Mouse (Mus musculus) heart, embryonic 11.5 days (tissue): ENCODE data around the gene Tspan12. TPM values are rescaled to one million over a fixed set of nuclear protein-coding genes. Genes with fewer than 3 reads are reported as not detected.

Experiments used
- ATAC-seq: fragments of 200-750 bp; cut with Nextera tagmentation; replicated peaks from 2 replicates; pipeline ENCODE4 v1.8.0; 2017; ENCODE audit warnings: moderate library complexity; ENCODE audit not compliant: insufficient number of reproducible peaks, low FRiP score, low TSS enrichment
- H3K27ac ChIP-seq: fragments of 300-500 bp; sonication (generic); 2 replicates; pipeline ENCODE4 v1.5.1; 2014; ENCODE audit warnings: mild to moderate bottlenecking, low read depth, low read length
- H3K27me3 ChIP-seq: fragments of 300-500 bp; sonication (generic); 2 replicates; pipeline ENCODE4 v1.6.1; 2014; ENCODE audit warnings: mild to moderate bottlenecking, low read length, mixed read lengths; ENCODE audit not compliant: control insufficient read depth, insufficient read depth
- H3K36me3 ChIP-seq: fragments of 300-500 bp; sonication (generic); 2 replicates; pipeline ENCODE4 v1.6.1; 2014; ENCODE audit warnings: mild to moderate bottlenecking, low read length, moderate library complexity, mixed read lengths; ENCODE audit not compliant: control insufficient read depth, insufficient read depth
- H3K4me1 ChIP-seq: fragments of 300-500 bp; sonication (generic); 2 replicates; pipeline ENCODE4 v1.6.1; 2014; ENCODE audit warnings: low read length; ENCODE audit not compliant: control insufficient read depth, insufficient read depth
- H3K4me2 ChIP-seq: fragments of 300-500 bp; sonication (generic); 2 replicates; pipeline ENCODE4 v1.6.1; 2014; ENCODE audit warnings: mild to moderate bottlenecking, moderate library complexity
- H3K4me3 ChIP-seq: fragments of 300-500 bp; sonication (generic); 2 replicates; pipeline ENCODE4 v1.5.1; 2014; ENCODE audit warnings: low read depth, low read length
- H3K9ac ChIP-seq: fragments of 300-500 bp; sonication (generic); 2 replicates; pipeline ENCODE4 v1.6.1; 2014; ENCODE audit warnings: mild to moderate bottlenecking, low read depth, low read length, moderate library complexity
- H3K9me3 ChIP-seq: fragments of 300-500 bp; sonication (generic); replicated peaks from 2 replicates; pipeline ENCODE4 v1.6.1; 2016; ENCODE audit warnings: low read length; ENCODE audit not compliant: control insufficient read depth
- WGBS: fragments of 180-500 bp; shearing (Covaris S2); extraction: QIAGEN DNeasy Blood & Tissue Kit; methylation state at CpG from one replicate; pipeline ENCODE4 v1.1.7; 2014; ENCODE audit not compliant: insufficient replicate concordance; 5-methylcytosine and 5-hydroxymethylcytosine counted together
- polyA plus RNA-seq: library from polyadenylated mRNA; unstranded; fragments of >200 nt; fragmentation: Nextera tagmentation; extraction: Ambion mirVana; gene quantifications from 2 replicates; pipeline ENCODE4 v1.2.1, GENCODE M21; 2014

The Tspan12 gene
- polyA plus RNA-seq, 1 experiment from 2014 or later = 70.1 TPM

DNA sequence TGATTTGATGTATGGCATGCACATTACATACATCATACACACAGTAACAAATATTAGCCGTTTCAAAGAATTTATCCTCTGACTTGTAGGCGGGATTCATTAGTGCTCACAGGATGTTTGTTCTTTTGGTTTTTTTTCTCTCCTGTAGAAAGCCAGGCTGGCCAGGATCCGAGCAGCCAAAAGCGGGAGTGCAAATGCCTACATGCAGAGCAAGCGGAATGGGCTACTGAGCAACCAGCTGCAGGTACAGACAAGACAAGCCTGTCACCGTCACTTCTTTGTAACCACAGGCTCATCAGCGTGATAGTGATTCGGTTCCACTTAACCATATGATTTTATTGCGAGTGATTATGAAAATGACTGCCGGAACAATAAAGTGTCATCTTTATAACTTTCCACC lies 130.1 kb downstream of the Tspan12 start:
- Histone ChIP-seq H3K9me3 (no peaks in the 10 kb centered on the region), H3K27ac (no peak overlapping the region), H3K36me3 (no peaks in the 10 kb centered on the region), H3K4me1 (no peaks in the 10 kb centered on the region), H3K9ac (no peak overlapping the region), H3K27me3 (no peaks in the 10 kb centered on the region), H3K4me3 (no peak overlapping the region), H3K4me2 (no peak overlapping the region)
- WGBS = 80% methylated on average over 10 of the region's 10 CpGs
- ATAC-seq = no peak

Other genes starting within 250 kb of the Tspan12 start
- 21.3 and 27.0 TPM in 2 replicates for gene Ing3, start 97.1 kb upstream of the Tspan12 start, polyA plus RNA-seq
- gene Cped1, start 133.4 kb upstream of the Tspan12 start, polyA plus RNA-seq = 5.6 and 6.4 TPM in 2 replicates